Mouse (Mus musculus) CH12.LX (cell line): ENCODE data around the gene Gm17655.

Experiments
- CTCF ChIP-seq, 2 experiments: IDR thresholded peaks in 1 of 2; conservative IDR thresholded peaks in 1 of 2; 2 replicates each; pipeline ENCODE4 v1.5.1; 2011 to 2012; ENCODE audit warnings: low read depth in 2 of 2, low read length in 2 of 2, improper control_type of control experiment in 1 of 2, inconsistent platforms in 1 of 2, mild to moderate bottlenecking in 1 of 2, moderate library complexity in 1 of 2
- E2F4 ChIP-seq: IDR thresholded peaks from 2 replicates; pipeline ENCODE4 v1.6.1; 2011; ENCODE audit warnings: low read depth, low read length, improper control_type of control experiment; ENCODE audit not compliant: insufficient replicate concordance
- MXI1 ChIP-seq: IDR thresholded peaks from 2 replicates; pipeline ENCODE4 v1.6.1; 2011; ENCODE audit warnings: mild to moderate bottlenecking, low read depth, low read length, improper control_type of control experiment
- NELFE ChIP-seq: IDR thresholded peaks from 2 replicates; pipeline ENCODE4 v1.6.1; 2011; ENCODE audit warnings: low read depth, low read length, improper control_type of control experiment
- POLR2A ChIP-seq: IDR thresholded peaks from 2 replicates; pipeline ENCODE4 v1.6.1; 2011; ENCODE audit warnings: low read depth, mild to moderate bottlenecking, improper control_type of control experiment, low read length

- TF ChIP-seq CTCF (conservative IDR thresholded peaks at IDR 0.05 in 1 of 2, IDR thresholded peaks at IDR 0.05 in 1 of 2; ENCODE audit: low read depth in 2 of 2, low read length in 2 of 2) (no peak), MXI1 (no peak), NELFE (no peak), POLR2A (no peak), E2F4 (no peak)
Observed at GRCm38 (mm10) chr5:110108305-110108628, 36.0 kb upstream of the Gm17655 start.
